Comparison of ENCODE assay signal across 12 mouse cellular contexts in the genomic region with DNA sequence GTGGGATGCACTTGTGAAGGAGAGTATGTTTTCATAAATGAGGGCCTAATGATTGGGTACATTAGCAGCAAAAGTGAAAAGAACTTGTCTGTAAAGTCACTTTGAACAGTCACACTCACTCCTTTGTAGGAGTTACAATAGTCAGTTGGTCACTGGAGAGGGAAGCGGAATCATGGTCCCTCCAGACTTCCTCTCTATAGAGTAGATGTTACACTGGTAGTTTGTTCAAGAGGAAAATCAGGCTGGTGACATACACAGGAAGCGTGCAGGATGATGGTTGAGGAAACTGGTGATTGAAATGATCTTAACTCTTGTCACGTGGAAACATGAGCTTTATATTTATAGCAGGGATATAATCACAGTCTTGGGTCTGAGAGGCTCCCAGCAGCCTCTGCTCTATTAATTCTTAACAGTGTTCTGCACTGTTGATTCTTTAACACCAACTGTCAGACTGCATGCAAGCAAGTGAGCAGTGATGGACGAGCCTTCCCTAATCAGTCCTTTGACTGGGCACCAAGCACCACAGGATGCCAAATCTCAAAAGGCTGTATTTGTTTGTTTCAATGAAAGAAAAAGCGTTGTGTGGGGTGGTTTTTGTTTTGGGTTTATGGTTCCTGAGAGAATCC. TPM values are rescaled to one million over a fixed set of nuclear protein-coding genes. Genes with fewer than 3 reads are reported as not detected.
DNase-seq lines count a peak whose midpoint lies in the region; ATAC-seq lines count a peak whose summit lies in the region.
"Had no signal": no experiment of that assay in that cellular context is flagged by ENCODE, and none has a peak within 500 bp of the region (broad histone marks: within the 10 kb centered on the region; RNA-seq: fewer than 3 reads in every experiment).

No protein-coding gene starts in this region.

- no peak overlapping the region for H3K9ac ChIP-seq in embryonic facial prominence, embryonic 14.5 days (ENCODE audit: low read depth, low read length)
- H3K9ac ChIP-seq in hindbrain, embryonic 11.5 days (ENCODE audit: low read depth, low read length): no peak overlapping the region
- H3K9ac ChIP-seq in hindbrain, embryonic 14.5 days: no peak overlapping the region
- H3K9ac ChIP-seq in midbrain, embryonic 12.5 days (replicated peaks): no peak overlapping the region
- H3K9ac ChIP-seq in midbrain, embryonic 15.5 days: no peak overlapping the region
- H3K9ac ChIP-seq: forebrain, embryonic 12.5 days had no signal

- no peak overlapping the region for H3K4me3 ChIP-seq in embryonic facial prominence, embryonic 14.5 days (ENCODE audit: low read depth, low read length)
- H3K4me3 ChIP-seq in embryonic facial prominence, embryonic 10.5 days: no peak overlapping the region
- H3K4me3 ChIP-seq in hindbrain, embryonic 11.5 days (ENCODE audit: low read depth, low read length): no peak overlapping the region
- no peak overlapping the region for H3K4me3 ChIP-seq in hindbrain, embryonic 14.5 days (replicated peaks; ENCODE audit: low read length)
- H3K4me3 ChIP-seq in midbrain, embryonic 12.5 days: no peak overlapping the region
- no peak overlapping the region for H3K4me3 ChIP-seq in midbrain, embryonic 15.5 days
- H3K4me3 ChIP-seq: forebrain, embryonic 12.5 days had no signal

- WGBS in embryonic facial prominence, embryonic 14.5 days: 67% methylated on average over 5 of the region's 5 CpGs
- WGBS in embryonic facial prominence, embryonic 10.5 days: 60% methylated on average over 5 of the region's 5 CpGs
- WGBS in hindbrain, embryonic 11.5 days: 39% methylated on average over 5 of the region's 5 CpGs
- 25% methylated on average over 5 of the region's 5 CpGs for WGBS in hindbrain, embryonic 14.5 days
- WGBS in midbrain, embryonic 12.5 days: 32% methylated on average over 5 of the region's 5 CpGs
- 22% methylated on average over 5 of the region's 5 CpGs for WGBS in midbrain, embryonic 15.5 days

- DNase-seq in embryonic facial prominence, embryonic 14.5 days (ENCODE audit: low spot score): peak; percentile 15
- no peak for DNase-seq in embryonic facial prominence, embryonic 10.5 days (ENCODE audit: low spot score)
- peak; percentile 39 for DNase-seq in hindbrain, embryonic 11.5 days (ENCODE audit: low spot score)
- no peak for DNase-seq in hindbrain, embryonic 14.5 days (ENCODE audit: low spot score)
- peak; percentile 37 for DNase-seq in retina, embryonic 14.5 days (ENCODE audit: low spot score)
- no peak for DNase-seq in ovary, postnatal 10 days (ENCODE audit: low spot score)
- DNase-seq: gastrocnemius, postnatal 36 days; kidney, adult 18-20 months had no signal

- no peak overlapping the region for H3K27ac ChIP-seq in embryonic facial prominence, embryonic 14.5 days (replicated peaks; ENCODE audit: low read depth, low read length)
- no peak overlapping the region for H3K27ac ChIP-seq in embryonic facial prominence, embryonic 10.5 days (replicated peaks)
- 0 out of 2 replicates have a peak overlapping the region, but pooled peaks have one; percentile 10 for H3K27ac ChIP-seq in hindbrain, embryonic 11.5 days (ENCODE audit: low read depth, low read length)
- no peak overlapping the region for H3K27ac ChIP-seq in hindbrain, embryonic 14.5 days
- H3K27ac ChIP-seq in midbrain, embryonic 12.5 days (replicated peaks): no peak overlapping the region
- H3K27ac ChIP-seq in midbrain, embryonic 15.5 days: no peak overlapping the region
- H3K27ac ChIP-seq: forebrain, embryonic 12.5 days; stomach, postnatal 0 days had no signal

- no peak overlapping the region for H3K4me2 ChIP-seq in embryonic facial prominence, embryonic 14.5 days (ENCODE audit: low read depth, low read length)
- H3K4me2 ChIP-seq in hindbrain, embryonic 11.5 days (replicated peaks; ENCODE audit: low read depth, low read length): no peak overlapping the region
- no peak overlapping the region for H3K4me2 ChIP-seq in hindbrain, embryonic 14.5 days (replicated peaks)
- H3K4me2 ChIP-seq in midbrain, embryonic 12.5 days (replicated peaks): no peak overlapping the region
- H3K4me2 ChIP-seq in midbrain, embryonic 15.5 days: no peak overlapping the region
- H3K4me2 ChIP-seq: forebrain, embryonic 12.5 days had no signal

- H3K4me1 ChIP-seq in embryonic facial prominence, embryonic 14.5 days (ENCODE audit: control insufficient read depth, insufficient read depth, low read length): no peaks in the 10 kb centered on the region
- no peaks in the 10 kb centered on the region for H3K4me1 ChIP-seq in embryonic facial prominence, embryonic 10.5 days
- H3K4me1 ChIP-seq in hindbrain, embryonic 11.5 days (replicated peaks; ENCODE audit: control insufficient read depth, insufficient read depth, low read length): no peaks in the 10 kb centered on the region
- no peaks in the 10 kb centered on the region for H3K4me1 ChIP-seq in hindbrain, embryonic 14.5 days (replicated peaks; ENCODE audit: control insufficient read depth, insufficient read depth, low read length)
- peaks cover 5% of the 10 kb centered on the region; the same call in 1 of the 2 replicates for H3K4me1 ChIP-seq in midbrain, embryonic 12.5 days
- H3K4me1 ChIP-seq in midbrain, embryonic 15.5 days: no peaks in the 10 kb centered on the region

- no peaks in the 10 kb centered on the region for H3K27me3 ChIP-seq in embryonic facial prominence, embryonic 14.5 days (replicated peaks; ENCODE audit: control insufficient read depth, insufficient read depth, low read length)
- H3K27me3 ChIP-seq in embryonic facial prominence, embryonic 10.5 days (replicated peaks; ENCODE audit: low read depth, poor library complexity, severe bottlenecking): no peaks in the 10 kb centered on the region
- H3K27me3 ChIP-seq in hindbrain, embryonic 11.5 days (ENCODE audit: control insufficient read depth, insufficient read depth, low read length): no peaks in the 10 kb centered on the region
- no peaks in the 10 kb centered on the region for H3K27me3 ChIP-seq in hindbrain, embryonic 14.5 days (ENCODE audit: control insufficient read depth, insufficient read depth, low read length)
- no peaks in the 10 kb centered on the region for H3K27me3 ChIP-seq in midbrain, embryonic 12.5 days
- no peaks in the 10 kb centered on the region for H3K27me3 ChIP-seq in midbrain, embryonic 15.5 days (replicated peaks)
- H3K27me3 ChIP-seq: forebrain, embryonic 12.5 days had no signal

- H3K9me3 ChIP-seq in embryonic facial prominence, embryonic 14.5 days (ENCODE audit: control insufficient read depth, low read length): no peaks in the 10 kb centered on the region
- H3K9me3 ChIP-seq in embryonic facial prominence, embryonic 10.5 days: no peaks in the 10 kb centered on the region
- H3K9me3 ChIP-seq in hindbrain, embryonic 11.5 days (ENCODE audit: control insufficient read depth, low read length): no peaks in the 10 kb centered on the region
- no peaks in the 10 kb centered on the region for H3K9me3 ChIP-seq in hindbrain, embryonic 14.5 days (ENCODE audit: control insufficient read depth, low read length)
- no peaks in the 10 kb centered on the region for H3K9me3 ChIP-seq in midbrain, embryonic 12.5 days
- no peaks in the 10 kb centered on the region for H3K9me3 ChIP-seq in midbrain, embryonic 15.5 days
- H3K9me3 ChIP-seq: forebrain, embryonic 12.5 days had no signal

- peaks cover 62% of the 10 kb centered on the region for H3K36me3 ChIP-seq in embryonic facial prominence, embryonic 14.5 days (ENCODE audit: control insufficient read depth, insufficient read depth, low read length)
- peaks cover 59% of the 10 kb centered on the region for H3K36me3 ChIP-seq in embryonic facial prominence, embryonic 10.5 days (replicated peaks)
- 0 out of 2 replicates have a peak, but pooled peaks cover 3% of the 10 kb centered on the region for H3K36me3 ChIP-seq in hindbrain, embryonic 11.5 days (ENCODE audit: control insufficient read depth, insufficient read depth, low read length)
- peaks cover 67% of the 10 kb centered on the region for H3K36me3 ChIP-seq in hindbrain, embryonic 14.5 days (replicated peaks; ENCODE audit: control insufficient read depth, insufficient read depth)
- H3K36me3 ChIP-seq in midbrain, embryonic 12.5 days: peaks cover 37% of the 10 kb centered on the region
- H3K36me3 ChIP-seq in midbrain, embryonic 15.5 days (replicated peaks): peaks cover 27% of the 10 kb centered on the region

- ATAC-seq in embryonic facial prominence, embryonic 14.5 days (ENCODE audit: low read depth): no peak
- ATAC-seq in hindbrain, embryonic 11.5 days (ENCODE audit: low FRiP score): peak; percentile 88
- ATAC-seq in hindbrain, embryonic 14.5 days (ENCODE audit: low FRiP score): no peak
- peak; percentile 77; the same call in 1 of the 2 replicates for ATAC-seq in midbrain, embryonic 12.5 days (ENCODE audit: low FRiP score, low read depth)
- ATAC-seq in midbrain, embryonic 15.5 days (replicated peaks): no peak

RNA-seq across cellular contexts. Expression of gene Bbs10, which starts 24.9 kb away (rescaled TPM):
- polyA plus RNA-seq in embryonic facial prominence, embryonic 14.5 days (2014; fragmentation: Nextera tagmentation; extraction: Ambion mirVana): 4.0 and 5.8 TPM in 2 replicates
- polyA plus RNA-seq in embryonic facial prominence, embryonic 10.5 days (2016; fragmentation: Nextera tagmentation; extraction: Ambion mirVana): 6.7 and 8.0 TPM in 2 replicates
- polyA plus RNA-seq in hindbrain, embryonic 11.5 days (2014; fragmentation: Nextera tagmentation; extraction: Ambion mirVana): 6.4 and 6.5 TPM in 2 replicates
- 5.7 and 6.1 TPM in 2 replicates for polyA plus RNA-seq in hindbrain, embryonic 14.5 days (2014; fragmentation: Nextera tagmentation; extraction: Ambion mirVana)
- 7.2 and 7.9 TPM in 2 replicates for polyA plus RNA-seq in midbrain, embryonic 12.5 days (2016; fragmentation: Nextera tagmentation; extraction: Ambion mirVana)
- 5.9 TPM in 2 replicates for polyA plus RNA-seq in midbrain, embryonic 15.5 days (2015; fragmentation: Nextera tagmentation; extraction: Ambion mirVana)

Comparison
In these comparisons a context has a peak if more than half of its experiments do, and no peak if none do; other contexts are left out.
1. ATAC-seq: peak in hindbrain, embryonic 11.5 days (single experiment) and midbrain, embryonic 12.5 days (single experiment); none in embryonic facial prominence, embryonic 14.5 days (single experiment), hindbrain, embryonic 14.5 days (single experiment) and midbrain, embryonic 15.5 days (single experiment).
2. DNase-seq: peak in embryonic facial prominence, embryonic 14.5 days (single experiment), hindbrain, embryonic 11.5 days (single experiment) and retina, embryonic 14.5 days (single experiment); none in embryonic facial prominence, embryonic 10.5 days (single experiment), hindbrain, embryonic 14.5 days (single experiment) and ovary, postnatal 10 days (single experiment).